Mouse (Mus musculus) left cerebral cortex, postnatal 10 days (tissue): ENCODE measurements around the gene Fam168b. TPM values are rescaled to one million over a fixed set of nuclear protein-coding genes. Genes with fewer than 3 reads are reported as not detected.

ENCODE experiments used
- DNase-seq, 2 experiments: peaks; one replicate each; pipeline ENCODE4 v3.0.0; 2021 to 2022; ENCODE audit warnings: low spot score in 2 of 2, mixed read lengths in 1 of 2; ENCODE audit errors: extremely low spot score in 1 of 2
- intact Hi-C: fragments of 180-260 bp; cut with DNase I; formaldehyde crosslinking; loops from one replicate; pipeline ENCODE4 v1.15.1; 2025
- total RNA-seq, 2 experiments: library from RNA; stranded (reverse); gene quantifications; 2 replicates each; pipeline ENCODE4 v1.2.3; 2021

Gene Fam168b
- total RNA-seq, 2 experiments from 2014 or later: 227 to 237 TPM

DNA sequence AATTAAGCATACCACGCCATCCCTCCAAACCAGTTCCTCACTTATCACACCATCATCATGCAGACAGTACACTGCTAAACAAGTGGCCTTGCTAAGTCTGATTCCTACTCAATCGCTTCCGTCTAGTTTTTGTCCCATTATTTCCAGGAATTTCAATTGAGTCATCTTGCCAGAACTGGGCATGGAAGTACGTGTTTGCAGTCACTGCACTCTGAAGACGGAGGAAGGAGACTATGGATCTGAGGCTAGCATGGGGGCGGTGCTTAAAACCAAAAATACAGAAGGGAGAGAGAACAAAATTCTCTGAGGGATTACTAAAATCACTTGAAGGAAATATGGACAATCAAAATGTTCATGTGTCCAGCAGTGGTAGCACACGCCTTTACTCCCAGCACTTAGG lies 20.1 kb downstream of the Fam168b start:
- intact Hi-C loops: no loop called here
- DNase-seq: no peak

- DNase-seq: no peak
- intact Hi-C loops: no loop called here
Observed at GRCm38 (mm10) chr1:34822003-34822402, 20.9 kb downstream of the Fam168b start.

- no peak for DNase-seq
- intact Hi-C loops: no loop called here
Observed at GRCm38 (mm10) chr1:34821411-34821810, 21.5 kb downstream of the Fam168b start.

DNA sequence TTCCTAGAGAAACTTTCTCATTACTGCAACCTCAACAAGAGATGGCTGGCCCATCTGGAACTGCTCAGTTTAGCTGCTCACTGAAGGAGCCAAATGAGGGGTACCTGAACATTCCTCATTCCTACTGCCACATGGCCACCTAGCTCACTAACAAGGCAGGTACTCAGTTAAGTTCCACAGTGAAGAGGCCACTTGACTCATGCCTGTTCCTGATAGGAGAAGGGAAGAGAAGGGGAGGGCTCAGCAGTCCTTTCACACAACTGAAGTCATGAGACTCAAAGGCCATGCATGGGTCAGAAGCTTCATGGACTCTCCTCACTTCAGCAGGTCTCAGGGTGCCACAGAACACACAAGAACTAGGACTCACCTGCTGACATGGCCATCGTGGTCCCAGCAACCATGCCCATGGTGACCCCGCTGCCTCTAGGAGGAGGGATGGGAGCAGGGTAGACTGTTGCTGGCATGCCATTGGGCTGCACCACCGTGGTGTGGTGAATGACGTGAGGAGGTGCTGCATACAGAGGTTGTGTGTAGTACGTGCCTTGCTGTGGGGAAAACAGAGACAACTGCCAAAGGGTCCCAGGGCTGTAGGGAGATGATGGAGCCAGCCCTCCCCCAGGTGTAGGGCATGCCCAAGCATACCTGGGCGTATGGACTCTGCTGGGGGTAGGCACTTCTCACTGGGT lies 23.5 kb downstream of the Fam168b start:
- intact Hi-C loops: no loop called here

DNA sequence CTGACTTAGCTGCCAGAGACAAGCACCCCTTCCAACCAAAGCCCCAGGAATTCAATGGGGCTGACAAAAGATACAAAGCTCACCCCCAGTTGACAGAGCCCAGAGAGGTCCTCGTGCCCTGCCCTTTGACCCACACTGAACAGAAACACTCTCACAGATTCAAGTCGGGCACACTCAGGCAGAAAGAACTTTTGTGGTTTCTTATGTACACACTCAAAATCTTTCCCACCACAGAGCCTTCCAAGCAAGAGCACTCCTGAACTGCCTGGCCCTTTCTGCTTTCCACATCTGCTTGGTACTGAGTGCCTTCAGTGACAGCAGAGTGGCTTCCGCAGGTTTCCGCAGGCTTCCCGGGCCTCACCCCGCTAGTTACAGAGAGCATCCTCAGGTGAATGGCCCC lies 27.0 kb downstream of the Fam168b start:
- no peak for DNase-seq
- intact Hi-C loops: no loop called here

More for the DNA sequence above, 23.5 kb downstream of the Fam168b start:
- no peak for DNase-seq

- DNase-seq: no peak
- intact Hi-C loops: no loop called here
Observed at GRCm38 (mm10) chr1:34812407-34813247, 30.2 kb downstream of the Fam168b start.

DNA sequence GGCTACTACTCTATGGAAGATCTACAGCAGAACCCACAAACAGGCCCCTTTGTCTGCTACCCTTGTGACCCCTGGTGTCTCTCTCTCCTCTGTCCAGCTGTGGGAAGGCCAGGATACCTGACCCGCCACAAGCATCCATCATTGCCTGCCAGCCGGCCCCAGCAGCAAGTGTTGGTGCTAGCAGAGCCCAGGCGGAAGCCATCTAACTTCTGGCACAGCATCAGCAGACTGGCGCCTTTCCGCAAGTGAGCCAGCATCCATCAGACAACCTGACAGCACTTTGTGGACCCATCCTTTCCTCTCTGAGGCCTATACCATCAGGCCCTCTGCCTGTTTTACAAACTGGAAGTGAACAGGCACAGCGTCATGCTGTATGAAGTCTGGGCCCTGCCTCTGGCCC lies 31.3 kb downstream of the Fam168b start:
- intact Hi-C loops: no loop called here
- no peak for DNase-seq

DNA sequence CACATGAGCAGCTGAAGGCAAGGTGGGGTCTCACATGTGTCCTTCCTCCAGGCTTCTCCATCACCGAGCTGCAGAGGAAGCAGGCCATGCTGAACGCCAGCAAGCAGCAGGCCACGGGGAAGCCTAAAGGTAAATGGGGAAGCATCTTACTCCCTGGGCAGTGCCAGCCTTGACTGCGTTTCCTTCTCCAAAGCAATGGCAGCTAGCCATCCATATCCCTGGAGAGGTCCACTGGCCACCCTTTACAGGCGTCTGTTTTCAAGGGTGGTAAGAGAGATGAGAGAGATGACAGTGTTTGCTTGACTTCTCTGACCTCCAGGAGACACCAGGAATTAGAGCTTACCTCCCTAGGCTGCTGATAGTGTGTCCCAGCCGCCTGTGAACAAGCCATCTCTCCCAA lies 31.8 kb downstream of the Fam168b start:
- intact Hi-C loops: no loop called here

GRCm38 (mm10) chr1:34810293-34810692 lies 32.6 kb downstream of the Fam168b start:
- DNase-seq: no peak
- intact Hi-C loops: no loop called here

More for the DNA sequence above, 31.8 kb downstream of the Fam168b start:
- DNase-seq: no peak

DNA sequence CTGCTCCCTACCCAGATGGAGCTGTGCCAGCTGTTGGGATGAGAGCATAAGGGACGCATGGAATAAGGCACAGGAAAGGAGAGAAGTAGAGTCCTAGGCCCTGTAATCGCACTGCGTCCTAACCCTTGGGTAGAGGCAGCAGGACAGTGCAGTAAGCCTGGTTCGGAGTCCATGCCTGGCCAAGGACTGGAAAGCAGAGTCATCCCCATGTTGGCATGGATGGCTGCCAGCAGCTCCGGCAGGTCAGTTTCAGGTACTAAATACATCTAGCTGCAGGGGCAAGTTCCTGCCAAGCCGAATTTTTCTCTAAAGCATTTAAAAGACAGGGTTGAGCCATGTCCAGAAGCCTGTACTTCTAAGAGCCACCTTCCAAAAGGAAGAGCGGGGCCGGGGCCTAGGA lies 34.4 kb downstream of the Fam168b start:
- no peak for DNase-seq
- intact Hi-C loops: loop anchor here (10.0 kb wide), 1 partner anchor 164 kb away; no protein-coding TSS in a partner anchor

GRCm38 (mm10) chr1:34805931-34806520 lies 36.8 kb downstream of the Fam168b start:
- DNase-seq: peak in 1 of 2 experiments; percentile 62
- intact Hi-C loops: loop anchor here (10.0 kb wide), 1 partner anchor 161 kb away; no protein-coding TSS in a partner anchor

- intact Hi-C loops: loop anchor here (5.0 to 10.0 kb wide), 2 partner anchors 53 to 160 kb away; no protein-coding TSS in a partner anchor
- DNase-seq: no peak
Observed at GRCm38 (mm10) chr1:34804863-34805262, 38.0 kb downstream of the Fam168b start.

DNA sequence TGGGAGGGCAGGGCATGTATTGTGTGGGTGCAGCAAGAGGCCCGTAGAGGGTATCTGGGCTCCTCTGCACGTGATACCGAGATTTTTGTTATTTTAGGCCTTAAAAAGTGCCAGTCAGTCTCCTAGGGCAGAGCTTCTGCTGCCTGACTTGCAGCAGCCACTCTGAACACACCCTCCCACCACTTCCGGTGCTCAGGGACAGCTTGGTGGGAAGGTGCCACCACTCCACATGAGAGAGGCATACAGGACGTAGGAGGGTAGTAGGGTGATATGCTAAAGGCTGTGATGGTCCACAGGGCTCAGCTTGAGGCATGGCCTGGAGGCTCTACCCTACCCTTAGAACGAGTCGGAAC lies 40.6 kb downstream of the Fam168b start:
- peak in 1 of 2 experiments; percentile 49 for DNase-seq
- intact Hi-C loops: loop anchor here (5.0 to 10.0 kb wide), 2 partner anchors 50 to 157 kb away; no protein-coding TSS in a partner anchor

GRCm38 (mm10) chr1:34801616-34802289 lies 41.1 kb downstream of the Fam168b start:
- DNase-seq: peak; percentile 52 to 82
- intact Hi-C loops: loop anchor here (5.0 to 10.0 kb wide), 2 partner anchors 49 to 157 kb away; no protein-coding TSS in a partner anchor

GRCm38 (mm10) chr1:34799140-34799539 lies 43.7 kb downstream of the Fam168b start:
- intact Hi-C loops: no loop called here
- DNase-seq: no peak

DNA sequence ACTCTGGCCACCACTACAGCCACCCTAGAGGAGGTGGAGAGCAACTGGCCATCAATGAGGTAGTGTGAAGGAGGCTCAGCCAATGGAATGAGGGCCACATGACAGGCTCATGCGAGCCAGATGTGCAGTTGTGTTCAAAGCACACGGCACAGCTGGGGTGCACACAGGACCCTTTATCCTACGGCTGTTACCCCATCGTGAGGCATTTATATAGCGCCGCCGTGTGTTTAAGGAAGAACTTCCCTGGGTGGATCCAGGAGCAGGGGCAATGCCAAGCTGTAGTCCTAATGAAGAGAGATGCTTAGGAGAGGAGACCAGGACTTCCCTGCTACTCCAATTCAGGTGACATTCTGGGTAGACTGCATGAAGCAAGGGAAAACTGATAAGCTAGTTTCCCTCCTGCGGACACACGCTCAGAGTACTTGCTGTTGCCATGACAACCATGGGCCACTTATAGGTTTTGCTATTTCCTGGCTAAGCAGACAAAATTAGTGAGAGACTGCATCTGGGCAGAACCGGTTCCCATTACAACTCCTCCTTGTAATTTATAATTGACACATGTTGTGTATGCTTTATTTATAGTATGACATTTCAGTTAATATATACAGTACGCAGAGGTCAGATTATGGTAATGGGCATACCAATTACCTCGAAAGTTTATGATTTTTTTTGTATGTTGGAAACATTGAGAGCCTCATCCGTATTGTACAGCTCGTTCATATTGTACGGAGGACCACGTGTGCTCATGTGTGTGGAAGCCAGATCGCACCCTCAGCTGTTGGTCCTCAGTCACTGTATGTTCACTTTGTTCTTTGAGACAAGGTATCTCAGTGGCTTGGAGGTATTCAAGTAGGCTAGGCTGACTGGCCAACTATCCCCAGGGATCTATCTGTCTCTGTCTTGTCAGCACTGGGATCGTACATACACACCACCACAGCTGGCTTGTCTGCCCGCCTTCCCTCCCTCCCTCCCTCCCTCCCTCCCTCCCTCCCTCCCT lies 49.3 kb downstream of the Fam168b start:
- intact Hi-C loops: no loop called here
- DNase-seq: peak; percentile 59 to 73

- DNase-seq: no peak
- intact Hi-C loops: no loop called here
Observed at GRCm38 (mm10) chr1:34783538-34784161, 59.2 kb downstream of the Fam168b start.
